Mouse (Mus musculus): Measurements from ENCODE around the gene Fam71e2. TPM values are rescaled to one million over a fixed set of nuclear protein-coding genes. Genes with fewer than 3 reads are reported as not detected.

Fam71e2 gene
- polyA plus RNA-seq, 1 experiment = 0.09 TPM

DNA sequence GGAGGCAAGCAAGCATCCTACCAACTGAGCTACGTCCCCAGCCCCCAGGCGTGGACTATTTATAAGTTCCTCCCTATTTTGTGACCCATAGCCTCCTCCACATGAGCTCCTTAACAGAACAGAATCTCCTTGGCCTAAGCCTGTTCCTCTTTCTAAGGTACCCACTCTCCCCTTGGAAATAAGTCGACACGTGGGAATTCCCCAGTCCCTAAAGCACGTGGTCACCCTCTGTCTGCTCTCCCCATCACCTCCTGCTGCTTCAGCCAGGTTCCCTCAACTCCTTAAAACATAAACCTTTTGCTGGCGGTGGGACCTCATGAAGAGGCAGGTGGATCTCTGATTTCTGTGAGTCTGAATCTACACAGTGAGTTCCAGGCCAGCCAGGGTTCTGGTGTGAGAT is 54.1 kb downstream of the Fam71e2 start:
- no peaks in the 10 kb centered on the region for H3K27me3 ChIP-seq (replicated peaks; ENCODE audit: control insufficient read depth, insufficient read depth, low read length)
- no peak for TF ChIP-seq CTCF (conservative IDR thresholded peaks at IDR 0.05; ENCODE audit: insufficient read depth, insufficient read length, low read depth, low read length)
- TF ChIP-seq POLR2A (IDR thresholded peaks at IDR 0.05; ENCODE audit: low read depth, low read length) = no peak
- H3K36me3 ChIP-seq (ENCODE audit: control insufficient read depth, insufficient read depth, low read length) = no peaks in the 10 kb centered on the region
- 51% methylated on average over 6 of the region's 6 CpGs for whole genome bisulfite sequencing
- H3K4me1 ChIP-seq (ENCODE audit: control insufficient read depth, insufficient read depth, low read length) = no peaks in the 10 kb centered on the region
- no peak overlapping the region for H3K27ac ChIP-seq (ENCODE audit: insufficient read depth, low read depth, low read length)
- no peak for DNase-seq
- H3K4me3 ChIP-seq (ENCODE audit: insufficient read depth, low read depth, low read length) = no peak overlapping the region

- Histone ChIP-seq H3K27me3 (replicated peaks; ENCODE audit: control insufficient read depth, insufficient read depth, low read length) (no peaks in the 10 kb centered on the region), H3K36me3 (ENCODE audit: control insufficient read depth, insufficient read depth, low read length) (no peaks in the 10 kb centered on the region), H3K4me1 (ENCODE audit: control insufficient read depth, insufficient read depth, low read length) (no peaks in the 10 kb centered on the region), H3K27ac (ENCODE audit: insufficient read depth, low read depth, low read length) (no peak overlapping the region), H3K4me3 (ENCODE audit: insufficient read depth, low read depth, low read length) (no peak overlapping the region)
- DNase-seq = no peak
- 81% methylated on average over 3 of the region's 3 CpGs for WGBS
- TF ChIP-seq CTCF (conservative IDR thresholded peaks at IDR 0.05; ENCODE audit: insufficient read depth, insufficient read length, low read depth, low read length) = peak; percentile 25; the same call in 1 of the 2 replicates
- no peak for TF ChIP-seq POLR2A (IDR thresholded peaks at IDR 0.05; ENCODE audit: low read depth, low read length)
Measured at GRCm38 (mm10) chr7:4712594-4712993, 58.5 kb downstream of the Fam71e2 start.

DNA sequence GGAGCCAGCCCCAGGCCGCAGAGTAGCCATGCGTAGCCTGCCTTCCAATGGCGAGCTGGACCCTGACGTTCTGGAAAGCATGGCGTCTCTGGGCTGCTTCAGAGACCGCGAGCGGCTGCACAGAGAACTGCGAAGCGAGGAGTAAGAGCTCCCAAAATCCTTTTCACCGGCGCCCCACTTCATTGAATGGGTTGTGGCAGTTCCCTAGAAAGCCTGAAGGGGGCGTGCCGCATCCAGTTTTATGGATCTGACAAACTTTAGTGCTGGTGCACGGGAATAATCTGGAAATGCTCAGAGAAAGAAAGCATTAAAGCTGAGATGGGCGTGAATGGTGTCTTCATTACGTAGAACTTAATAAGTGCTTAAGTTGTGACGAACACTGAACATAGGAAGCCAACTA is 66.0 kb downstream of the Fam71e2 start:
- Histone ChIP-seq H3K36me3 (ENCODE audit: control insufficient read depth, insufficient read depth, low read length) (no peaks in the 10 kb centered on the region), H3K4me1 (ENCODE audit: control insufficient read depth, insufficient read depth, low read length) (no peaks in the 10 kb centered on the region), H3K4me3 (ENCODE audit: insufficient read depth, low read depth, low read length) (no peak overlapping the region), H3K27me3 (replicated peaks; ENCODE audit: control insufficient read depth, insufficient read depth, low read length) (no peaks in the 10 kb centered on the region), H3K27ac (ENCODE audit: insufficient read depth, low read depth, low read length) (no peak overlapping the region)
- peak; percentile 39 for DNase-seq
- peak; percentile 61 for TF ChIP-seq CTCF (conservative IDR thresholded peaks at IDR 0.05; ENCODE audit: insufficient read depth, insufficient read length, low read depth, low read length)
- no peak for TF ChIP-seq POLR2A (IDR thresholded peaks at IDR 0.05; ENCODE audit: low read depth, low read length)
- WGBS = 49% methylated on average over 18 of the region's 18 CpGs

Other genes with a start within 250 kb of the Fam71e2 start
- 2.1 and 2.6 TPM in 2 replicates for gene Tnni3, start 247.1 kb downstream of the Fam71e2 start, polyA plus RNA-seq (2012; rRNA removed)
- gene Dnaaf3, start 238.8 kb downstream of the Fam71e2 start, polyA plus RNA-seq (2012; rRNA removed) = 1.3 and 1.4 TPM in 2 replicates
- gene Syt5, start 223.8 kb downstream of the Fam71e2 start, polyA plus RNA-seq (2012; rRNA removed) = 0.55 and 1.0 TPM in 2 replicates
- 0.22 and 0.24 TPM in 2 replicates for gene Ptprh, start 167.3 kb downstream of the Fam71e2 start, polyA plus RNA-seq (2012; rRNA removed)
- 83.0 and 86.5 TPM in 2 replicates for gene Tmem86b, start 139.9 kb downstream of the Fam71e2 start, polyA plus RNA-seq (2012; rRNA removed)
- 103 and 109 TPM in 2 replicates for gene Ppp6r1, start 112.3 kb downstream of the Fam71e2 start, polyA plus RNA-seq (2012; rRNA removed)
- 36.6 and 39.4 TPM in 2 replicates for gene Hspbp1, start 86.2 kb downstream of the Fam71e2 start, polyA plus RNA-seq (2012; rRNA removed)
- gene Brsk1, start 80.7 kb downstream of the Fam71e2 start, polyA plus RNA-seq (2012; rRNA removed) = 1.7 and 2.3 TPM in 2 replicates
- 0.57 and 0.59 TPM in 2 replicates for gene Tmem150b, start 46.1 kb downstream of the Fam71e2 start, polyA plus RNA-seq (2012; rRNA removed)
- 83.2 and 101 TPM in 2 replicates for gene Kmt5c, start 31.2 kb downstream of the Fam71e2 start, polyA plus RNA-seq (2012; rRNA removed)
- gene Cox6b2, start 18.2 kb downstream of the Fam71e2 start, polyA plus RNA-seq (2012; rRNA removed) = 62.7 and 84.5 TPM in 2 replicates
- 0.13 and 0.24 TPM in 2 replicates for gene Il11, start 11.6 kb upstream of the Fam71e2 start, polyA plus RNA-seq (2012; rRNA removed)
- 0.31 TPM in 1 of 2 replicates, not detected in the other for gene Tmem190, start 11.6 kb upstream of the Fam71e2 start, polyA plus RNA-seq (2012; rRNA removed)
- gene Tmem238, start 18.4 kb upstream of the Fam71e2 start, polyA plus RNA-seq (2012; rRNA removed) = 57.8 and 87.8 TPM in 2 replicates
- gene Rpl28, start 21.6 kb upstream of the Fam71e2 start, polyA plus RNA-seq (2012; rRNA removed) = 340 and 597 TPM in 2 replicates
- 240 and 301 TPM in 2 replicates for gene Ube2s, start 41.3 kb upstream of the Fam71e2 start, polyA plus RNA-seq (2012; rRNA removed)
- gene Shisa7, start 73.4 kb upstream of the Fam71e2 start, polyA plus RNA-seq (2012; rRNA removed) = 14.1 and 17.3 TPM in 2 replicates
- gene Isoc2b, start 99.0 kb upstream of the Fam71e2 start, polyA plus RNA-seq (2012; rRNA removed) = 41.1 and 47.9 TPM in 2 replicates
- gene Isoc2a, start 105.9 kb upstream of the Fam71e2 start, polyA plus RNA-seq (2012; rRNA removed) = 174 and 182 TPM in 2 replicates
- gene Gm36210, start 135.2 kb upstream of the Fam71e2 start, polyA plus RNA-seq (2012; rRNA removed) = 0.16 TPM in 1 of 2 replicates, not detected in the other
- gene Zfp628, start 143.9 kb upstream of the Fam71e2 start, polyA plus RNA-seq (2012; rRNA removed) = 12.6 and 14.4 TPM in 2 replicates
- 5.5 and 5.7 TPM in 2 replicates for gene Nat14, start 150.7 kb upstream of the Fam71e2 start, polyA plus RNA-seq (2012; rRNA removed)
- 1.8 and 2.1 TPM in 2 replicates for gene Ssc5d, start 154.5 kb upstream of the Fam71e2 start, polyA plus RNA-seq (2012; rRNA removed)
- gene Sbk2, start 193.1 kb upstream of the Fam71e2 start, polyA plus RNA-seq (2012; rRNA removed) = 0.11 and 1.6 TPM in 2 replicates
- 0.14 and 0.19 TPM in 2 replicates for gene Sbk3, start 199.9 kb upstream of the Fam71e2 start, polyA plus RNA-seq (2012; rRNA removed)
- 49.9 and 55.2 TPM in 2 replicates for gene Zfp579, start 224.9 kb upstream of the Fam71e2 start, polyA plus RNA-seq (2012; rRNA removed)
- 35.7 and 49.6 TPM in 2 replicates for gene Zfp524, start 243.1 kb upstream of the Fam71e2 start, polyA plus RNA-seq (2012; rRNA removed)
- gene Fiz1, start 243.4 kb upstream of the Fam71e2 start, polyA plus RNA-seq (2012; rRNA removed) = 25.4 and 27.5 TPM in 2 replicates
- gene Gm44973, start 244.2 kb upstream of the Fam71e2 start, polyA plus RNA-seq (2012; rRNA removed) = 0.14 TPM in 1 of 2 replicates, not detected in the other
- gene Zfp865, start 249.1 kb upstream of the Fam71e2 start, polyA plus RNA-seq (2012; rRNA removed) = 21.3 and 25.1 TPM in 2 replicates
- gene Ccdc106, start 249.3 kb upstream of the Fam71e2 start, polyA plus RNA-seq (2012; rRNA removed) = 2.3 and 3.0 TPM in 2 replicates

All from kidney, adult 2 months (tissue).